Mouse (Mus musculus) 3134 (cell line): ENCODE data around the gene Rhbg.

Experiments
- DNase-seq: peaks from one replicate; pipeline ENCODE4 v3.0.0-alpha.2; 2011; ENCODE audit warnings: low spot score; ENCODE audit not compliant: insufficient read length; ENCODE audit errors: extremely low read depth

The Rhbg gene

GRCm38 (mm10) chr3:88230262-88231047, 24.1 kb downstream of the Rhbg start:
- DNase-seq: no peak

- DNase-seq: no peak
Observed at GRCm38 (mm10) chr3:88229526-88229925, 25.0 kb downstream of the Rhbg start.

GRCm38 (mm10) chr3:88228906-88229305, 25.6 kb downstream of the Rhbg start:
- no peak for DNase-seq

- DNase-seq: no peak
Observed at GRCm38 (mm10) chr3:88227976-88228375, 26.5 kb downstream of the Rhbg start.

GRCm38 (mm10) chr3:88227260-88227659, 27.2 kb downstream of the Rhbg start:
- DNase-seq: no peak

- no peak for DNase-seq
Observed at GRCm38 (mm10) chr3:88226101-88226845, 28.2 kb downstream of the Rhbg start.

GRCm38 (mm10) chr3:88224929-88225328, 29.6 kb downstream of the Rhbg start:
- no peak for DNase-seq

GRCm38 (mm10) chr3:88222446-88222845, 32.1 kb downstream of the Rhbg start:
- DNase-seq: no peak

- no peak for DNase-seq
Observed at GRCm38 (mm10) chr3:88221519-88222390, 32.8 kb downstream of the Rhbg start.

- DNase-seq: peak; percentile 57
Observed at GRCm38 (mm10) chr3:88220842-88221241, 33.7 kb downstream of the Rhbg start.

GRCm38 (mm10) chr3:88219940-88220339, 34.6 kb downstream of the Rhbg start:
- no peak for DNase-seq

- no peak for DNase-seq
Observed at GRCm38 (mm10) chr3:88217679-88218078, 36.8 kb downstream of the Rhbg start.

GRCm38 (mm10) chr3:88216534-88217326, 37.8 kb downstream of the Rhbg start:
- no peak for DNase-seq

GRCm38 (mm10) chr3:88216116-88216515, 38.4 kb downstream of the Rhbg start:
- DNase-seq: no peak

GRCm38 (mm10) chr3:88215553-88216004, 38.9 kb downstream of the Rhbg start:
- no peak for DNase-seq

- no peak for DNase-seq
Observed at GRCm38 (mm10) chr3:88214971-88215552, 39.4 kb downstream of the Rhbg start.

GRCm38 (mm10) chr3:88214197-88214938, 40.1 kb downstream of the Rhbg start:
- DNase-seq: no peak

GRCm38 (mm10) chr3:88213019-88213418, 41.5 kb downstream of the Rhbg start:
- no peak for DNase-seq

- no peak for DNase-seq
Observed at GRCm38 (mm10) chr3:88212356-88212755, 42.2 kb downstream of the Rhbg start.
